Mouse (Mus musculus): Measurements from ENCODE around the gene Rad17. TPM values are rescaled to one million over a fixed set of nuclear protein-coding genes. Genes with fewer than 3 reads are reported as not detected.
A peak's percentile ranks its signal among the peaks of the same experiment; 100 is the strongest.

Rad17 gene
- polyA plus RNA-seq, 1 experiment = 11.9 TPM

- H3K4me3 ChIP-seq (replicated peaks; ENCODE audit: control insufficient read depth, low read depth, low read length) = peak overlapping the region; percentile 44
- 6% methylated on average over 9 of the region's 9 CpGs for WGBS
- no peak for TF ChIP-seq CTCF (IDR thresholded peaks at IDR 0.05; ENCODE audit: control insufficient read depth, insufficient read depth, low read length)
- no peak for TF ChIP-seq POLR2A (IDR thresholded peaks at IDR 0.05; ENCODE audit: borderline replicate concordance, control insufficient read depth, low read depth, low read length)
- peak overlapping the region; percentile 62; the same call in 1 of the 2 replicates for H3K27ac ChIP-seq (ENCODE audit: control insufficient read depth, insufficient read depth, low read depth, low read length, poor library complexity)
- H3K4me1 ChIP-seq (ENCODE audit: control insufficient read depth, insufficient read depth, low read length) = no peaks in the 10 kb centered on the region; the same call in 1 of the 2 replicates
Measured at GRCm38 (mm10) chr13:100670181-100670741, 19.4 kb upstream of the Rad17 start.

GRCm38 (mm10) chr13:100669291-100670022 lies 18.6 kb upstream of the Rad17 start, which contains the start of gene Ccdc125:
TSS of gene Ccdc125 (plus strand) at chr13:100669717.
- 1% methylated on average over 44 of the region's 44 CpGs for WGBS
- Histone ChIP-seq H3K4me3 (replicated peaks; ENCODE audit: control insufficient read depth, low read depth, low read length) (peak within 1 kb of the TSS; percentile 80), H3K27ac (ENCODE audit: control insufficient read depth, insufficient read depth, low read depth, low read length, poor library complexity) (peak within 1 kb of the TSS; percentile 94), H3K4me1 (ENCODE audit: control insufficient read depth, insufficient read depth, low read length) (no peaks in the 10 kb centered on the region; the same call in 1 of the 2 replicates)
- TF ChIP-seq POLR2A (IDR thresholded peaks at IDR 0.05; ENCODE audit: borderline replicate concordance, control insufficient read depth, low read depth, low read length) = no peak

GRCm38 (mm10) chr13:100659864-100660456 lies 9.1 kb upstream of the Rad17 start:
- no peak overlapping the region for H3K27ac ChIP-seq (ENCODE audit: control insufficient read depth, insufficient read depth, low read depth, low read length, poor library complexity)
- no peak for TF ChIP-seq POLR2A (IDR thresholded peaks at IDR 0.05; ENCODE audit: borderline replicate concordance, control insufficient read depth, low read depth, low read length)
- peak; percentile 84 for TF ChIP-seq CTCF (IDR thresholded peaks at IDR 0.05; ENCODE audit: control insufficient read depth, insufficient read depth, low read length)
- WGBS = 19% methylated on average over 4 of the region's 4 CpGs
- H3K4me3 ChIP-seq (replicated peaks; ENCODE audit: control insufficient read depth, low read depth, low read length) = no peak overlapping the region
- H3K4me1 ChIP-seq (ENCODE audit: control insufficient read depth, insufficient read depth, low read length) = no peaks in the 10 kb centered on the region

- H3K4me1 ChIP-seq (ENCODE audit: control insufficient read depth, insufficient read depth, low read length) = no peaks in the 10 kb centered on the region
- no peak for TF ChIP-seq POLR2A (IDR thresholded peaks at IDR 0.05; ENCODE audit: borderline replicate concordance, control insufficient read depth, low read depth, low read length)
- TF ChIP-seq CTCF (IDR thresholded peaks at IDR 0.05; ENCODE audit: control insufficient read depth, insufficient read depth, low read length) = no peak
- H3K4me3 ChIP-seq (replicated peaks; ENCODE audit: control insufficient read depth, low read depth, low read length) = no peak overlapping the region
- no peak overlapping the region for H3K27ac ChIP-seq (ENCODE audit: control insufficient read depth, insufficient read depth, low read depth, low read length, poor library complexity)
- 96% methylated on average over 5 of the region's 5 CpGs for WGBS
Measured at GRCm38 (mm10) chr13:100658091-100658490, 7.2 kb upstream of the Rad17 start.

- TF ChIP-seq CTCF (IDR thresholded peaks at IDR 0.05; ENCODE audit: control insufficient read depth, insufficient read depth, low read length) (no peak), POLR2A (IDR thresholded peaks at IDR 0.05; ENCODE audit: borderline replicate concordance, control insufficient read depth, low read depth, low read length) (peak; percentile 0; the same call in 1 of the 2 replicates)
- Histone ChIP-seq H3K4me3 (replicated peaks; ENCODE audit: control insufficient read depth, low read depth, low read length) (peak within 1 kb of the TSS; percentile 90), H3K4me1 (ENCODE audit: control insufficient read depth, insufficient read depth, low read length) (no peaks in the 10 kb centered on the region; the same call in 1 of the 2 replicates), H3K27ac (ENCODE audit: control insufficient read depth, insufficient read depth, low read depth, low read length, poor library complexity) (peak within 1 kb of the TSS; percentile 97)
- WGBS = under 1% methylated on average over 62 of the region's 63 CpGs
Measured at GRCm38 (mm10) chr13:100651439-100652186, 762 bp upstream of the Rad17 start, which contains the start of gene Taf9. TSS of gene Taf9 (plus strand) at chr13:100651579.

GRCm38 (mm10) chr13:100648223-100648622 lies 2.6 kb downstream of the Rad17 start:
- no peak overlapping the region for H3K27ac ChIP-seq (ENCODE audit: control insufficient read depth, insufficient read depth, low read depth, low read length, poor library complexity)
- H3K4me1 ChIP-seq (ENCODE audit: control insufficient read depth, insufficient read depth, low read length) = no peaks in the 10 kb centered on the region; the same call in 1 of the 2 replicates
- TF ChIP-seq POLR2A (IDR thresholded peaks at IDR 0.05; ENCODE audit: borderline replicate concordance, control insufficient read depth, low read depth, low read length) (no peak), CTCF (IDR thresholded peaks at IDR 0.05; ENCODE audit: control insufficient read depth, insufficient read depth, low read length) (no peak)
- 50% methylated on average over 8 of the region's 8 CpGs for WGBS
- H3K4me3 ChIP-seq (replicated peaks; ENCODE audit: control insufficient read depth, low read depth, low read length) = no peak overlapping the region

- H3K4me1 ChIP-seq (ENCODE audit: control insufficient read depth, insufficient read depth, low read length) = no peaks in the 10 kb centered on the region
- no peak for TF ChIP-seq CTCF (IDR thresholded peaks at IDR 0.05; ENCODE audit: control insufficient read depth, insufficient read depth, low read length)
- no peak for TF ChIP-seq POLR2A (IDR thresholded peaks at IDR 0.05; ENCODE audit: borderline replicate concordance, control insufficient read depth, low read depth, low read length)
- H3K27ac ChIP-seq (ENCODE audit: control insufficient read depth, insufficient read depth, low read depth, low read length, poor library complexity) = no peak overlapping the region; the same call in 1 of the 2 replicates
- no peak overlapping the region for H3K4me3 ChIP-seq (replicated peaks; ENCODE audit: control insufficient read depth, low read depth, low read length)
- 61% methylated on average over 4 of the region's 4 CpGs for WGBS
Measured at GRCm38 (mm10) chr13:100642471-100643209, 8.2 kb downstream of the Rad17 start.

All from bone marrow, adult 2 months (tissue).